13 mouse cellular contexts compared by ENCODE assay signal in the genomic region with DNA sequence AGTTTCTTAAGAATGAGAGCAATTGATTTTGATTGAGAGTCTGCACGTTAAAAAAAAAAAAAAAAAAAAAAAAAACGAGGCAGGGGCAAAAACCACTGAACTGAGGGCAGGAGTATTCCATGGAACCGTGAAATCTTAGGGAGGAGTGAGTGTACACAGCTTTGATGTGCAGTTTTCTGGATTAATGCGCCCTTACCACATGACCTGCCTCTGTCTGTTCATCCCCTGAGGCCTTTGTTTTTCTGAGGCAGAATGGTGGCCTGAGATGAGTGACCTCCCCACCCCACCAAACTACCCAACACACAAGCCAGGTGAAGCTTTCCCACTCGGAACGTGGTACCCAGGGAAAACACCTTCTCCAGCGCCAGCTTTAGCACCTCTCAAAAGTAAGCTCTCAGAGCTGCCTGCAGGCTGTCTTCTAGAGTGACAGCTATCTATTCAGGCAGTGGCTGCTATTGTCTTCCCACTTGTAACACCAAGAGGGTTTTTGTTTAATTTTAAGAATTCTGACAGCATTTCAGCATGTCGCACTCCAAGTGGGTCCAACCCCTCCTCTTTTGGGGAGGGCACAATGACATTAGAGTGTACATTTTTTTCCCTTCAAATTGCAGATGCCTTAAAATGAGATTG. TPM values are rescaled to one million over a fixed set of nuclear protein-coding genes. Genes with fewer than 3 reads are reported as not detected.
DNase-seq lines count a peak whose midpoint lies in the region; ATAC-seq and TF ChIP-seq lines count a peak whose summit lies in the region.
"Had no signal": no experiment of that assay in that cellular context is flagged by ENCODE, and none has a peak within 500 bp of the region (broad histone marks: within the 10 kb centered on the region; RNA-seq: fewer than 3 reads in every experiment).

No protein-coding gene starts in this region.

- H3K9ac ChIP-seq in intestine, embryonic 14.5 days (ENCODE audit: low read length), result no peak overlapping the region
- no peak overlapping the region for H3K9ac ChIP-seq in intestine, embryonic 15.5 days
- no peak overlapping the region for H3K9ac ChIP-seq in neural tube, embryonic 12.5 days
- H3K9ac ChIP-seq: liver, embryonic 14.5 days had no signal

- peaks cover 14% of the 10 kb centered on the region for H3K4me1 ChIP-seq in intestine, embryonic 14.5 days (replicated peaks; ENCODE audit: control insufficient read depth, insufficient read depth, low read length)
- peaks cover 5% of the 10 kb centered on the region for H3K4me1 ChIP-seq in intestine, embryonic 15.5 days (replicated peaks)
- H3K4me1 ChIP-seq in forebrain, embryonic 10.5 days, result peaks cover 33% of the 10 kb centered on the region
- H3K4me1 ChIP-seq in limb, embryonic 10.5 days, result peaks cover 23% of the 10 kb centered on the region
- peaks cover 15% of the 10 kb centered on the region for H3K4me1 ChIP-seq in neural tube, embryonic 12.5 days
- no peaks in the 10 kb centered on the region for H3K4me1 ChIP-seq in cerebellum, adult 2 months (ENCODE audit: control insufficient read depth, insufficient read depth, low read length)

- no peak for TF ChIP-seq CTCF in cerebellum, adult 2 months (IDR thresholded peaks at IDR 0.05; ENCODE audit: borderline replicate concordance, insufficient read depth, low read depth, low read length)

- H3K27ac ChIP-seq in intestine, embryonic 14.5 days (ENCODE audit: low read depth), result no peak overlapping the region
- H3K27ac ChIP-seq in intestine, embryonic 15.5 days, result no peak overlapping the region
- H3K27ac ChIP-seq in forebrain, embryonic 10.5 days, result no peak overlapping the region
- H3K27ac ChIP-seq in limb, embryonic 10.5 days, result no peak overlapping the region; the same call in 1 of the 2 replicates
- H3K27ac ChIP-seq in neural tube, embryonic 12.5 days, result no peak overlapping the region
- H3K27ac ChIP-seq in cerebellum, adult 2 months (ENCODE audit: insufficient read depth, low read length), result no peak overlapping the region
- H3K27ac ChIP-seq: liver, embryonic 14.5 days had no signal

- H3K4me3 ChIP-seq in intestine, embryonic 14.5 days (ENCODE audit: low read depth, low read length), result peak overlapping the region; percentile 8; the same call in 1 of the 2 replicates
- no peak overlapping the region for H3K4me3 ChIP-seq in intestine, embryonic 15.5 days (replicated peaks)
- H3K4me3 ChIP-seq in forebrain, embryonic 10.5 days, result peak overlapping the region; percentile 36
- peak overlapping the region; percentile 43 for H3K4me3 ChIP-seq in limb, embryonic 10.5 days
- no peak overlapping the region for H3K4me3 ChIP-seq in neural tube, embryonic 12.5 days
- H3K4me3 ChIP-seq in cerebellum, adult 2 months (replicated peaks; ENCODE audit: insufficient read depth, low read depth, low read length), result no peak overlapping the region
- H3K4me3 ChIP-seq: erythroblast, embryonic 14.5 days had no signal

- peak overlapping the region; percentile 39; the same call in 1 of the 2 replicates for H3K4me2 ChIP-seq in intestine, embryonic 14.5 days (ENCODE audit: low read length)
- H3K4me2 ChIP-seq in intestine, embryonic 15.5 days (replicated peaks), result no peak overlapping the region
- H3K4me2 ChIP-seq in neural tube, embryonic 12.5 days (replicated peaks), result peak overlapping the region; percentile 61

- H3K27me3 ChIP-seq in intestine, embryonic 14.5 days (replicated peaks; ENCODE audit: control insufficient read depth, insufficient read depth, low read length), result no peaks in the 10 kb centered on the region
- no peaks in the 10 kb centered on the region for H3K27me3 ChIP-seq in intestine, embryonic 15.5 days (replicated peaks)
- H3K27me3 ChIP-seq in forebrain, embryonic 10.5 days (ENCODE audit: poor library complexity, severe bottlenecking), result peaks cover 78% of the 10 kb centered on the region
- peaks cover 15% of the 10 kb centered on the region for H3K27me3 ChIP-seq in limb, embryonic 10.5 days (ENCODE audit: low read depth, poor library complexity, severe bottlenecking)
- H3K27me3 ChIP-seq in neural tube, embryonic 12.5 days (replicated peaks), result peaks cover 7% of the 10 kb centered on the region; the same call in 1 of the 2 replicates
- 0 out of 2 replicates have a peak, but pooled peaks cover 2% of the 10 kb centered on the region for H3K27me3 ChIP-seq in cerebellum, adult 2 months (ENCODE audit: control insufficient read depth, insufficient read depth, low read length)

- no peaks in the 10 kb centered on the region for H3K9me3 ChIP-seq in intestine, embryonic 14.5 days (ENCODE audit: control insufficient read depth, low read length)
- no peaks in the 10 kb centered on the region for H3K9me3 ChIP-seq in intestine, embryonic 15.5 days
- H3K9me3 ChIP-seq in forebrain, embryonic 10.5 days, result no peaks in the 10 kb centered on the region
- no peaks in the 10 kb centered on the region for H3K9me3 ChIP-seq in limb, embryonic 10.5 days (replicated peaks)
- no peaks in the 10 kb centered on the region for H3K9me3 ChIP-seq in neural tube, embryonic 12.5 days

- H3K36me3 ChIP-seq in intestine, embryonic 14.5 days (ENCODE audit: control insufficient read depth, insufficient read depth, low read length), result no peaks in the 10 kb centered on the region
- no peaks in the 10 kb centered on the region for H3K36me3 ChIP-seq in intestine, embryonic 15.5 days
- no peaks in the 10 kb centered on the region for H3K36me3 ChIP-seq in forebrain, embryonic 10.5 days (replicated peaks)
- H3K36me3 ChIP-seq in limb, embryonic 10.5 days, result no peaks in the 10 kb centered on the region
- no peaks in the 10 kb centered on the region for H3K36me3 ChIP-seq in neural tube, embryonic 12.5 days

- TF ChIP-seq POLR2A in cerebellum, adult 2 months (IDR thresholded peaks at IDR 0.05; ENCODE audit: borderline replicate concordance, insufficient read depth, low read length), result no peak

- no peak for DNase-seq in intestine, embryonic 14.5 days (ENCODE audit: low spot score)
- no peak for DNase-seq in forebrain, embryonic 10.5 days (ENCODE audit: extremely low spot score, low spot score)
- no peak for DNase-seq in limb, embryonic 10.5 days (ENCODE audit: low spot score)
- no peak for DNase-seq in gastrocnemius, postnatal 25 days
- no peak for DNase-seq in cerebellum, adult 2 months
- no peak for DNase-seq in adrenal gland, postnatal 36 days
- DNase-seq: heart, adult 11 months; right cerebral cortex, postnatal 25 days; thymus, postnatal 25 days had no signal

- 46% methylated on average over 8 of the region's 8 CpGs for WGBS in intestine, embryonic 14.5 days
- WGBS in intestine, embryonic 15.5 days, result 46% methylated on average over 8 of the region's 8 CpGs
- WGBS in forebrain, embryonic 10.5 days, result 12% methylated on average over 8 of the region's 8 CpGs
- 25% methylated on average over 8 of the region's 8 CpGs for WGBS in limb, embryonic 10.5 days
- WGBS in neural tube, embryonic 12.5 days, result 14% methylated on average over 8 of the region's 8 CpGs
- WGBS in cerebellum, adult 2 months, result 38% methylated on average over 8 of the region's 8 CpGs

- ATAC-seq in intestine, embryonic 14.5 days (replicated peaks; ENCODE audit: low FRiP score, low TSS enrichment, low read depth), result no peak
- no peak for ATAC-seq in intestine, embryonic 15.5 days
- no peak; the same call in 1 of the 2 replicates for ATAC-seq in neural tube, embryonic 12.5 days (ENCODE audit: low FRiP score, low read depth)

RNA-seq across cellular contexts. Expression of gene Cdca7, which starts 23.9 kb away (rescaled TPM):
- 162 and 181 TPM in 2 replicates for polyA plus RNA-seq in intestine, embryonic 14.5 days (2014; fragmentation: Nextera tagmentation; extraction: Ambion mirVana)
- 117 and 125 TPM in 2 replicates for polyA plus RNA-seq in intestine, embryonic 15.5 days (2015; fragmentation: Nextera tagmentation; extraction: Ambion mirVana)
- polyA plus RNA-seq in forebrain, embryonic 10.5 days (2016; fragmentation: Nextera tagmentation; extraction: Ambion mirVana), result 280 and 291 TPM in 2 replicates
- 290 and 298 TPM in 2 replicates for polyA plus RNA-seq in limb, embryonic 10.5 days (2016; fragmentation: Nextera tagmentation; extraction: Ambion mirVana)
- polyA plus RNA-seq in neural tube, embryonic 12.5 days (2016; fragmentation: Nextera tagmentation; extraction: Ambion mirVana), result 102 and 109 TPM in 2 replicates
- under 1 TPM; 0.56 to 0.78 TPM for total RNA-seq in gastrocnemius, postnatal 25 days (2021)
- 2.0 TPM in 2 replicates for polyA plus RNA-seq in cerebellum, adult 2 months (2012; rRNA removed)
- 1 to 10 TPM; 3.6 to 4.3 TPM for total RNA-seq in adrenal gland, postnatal 36 days (2021)

Comparison
In these comparisons a context has a peak if more than half of its experiments do, and no peak if none do; other contexts are left out.
1. H3K4me3 ChIP-seq: peak in intestine, embryonic 14.5 days (single experiment), forebrain, embryonic 10.5 days (single experiment) and limb, embryonic 10.5 days (single experiment); none in intestine, embryonic 15.5 days (single experiment), neural tube, embryonic 12.5 days (single experiment) and cerebellum, adult 2 months (single experiment).
2. RNA of gene Cdca7, which starts 23.9 kb away (polyA plus RNA-seq): 290 to 298 TPM in limb, embryonic 10.5 days, 280 to 291 TPM in forebrain, embryonic 10.5 days, 162 to 181 TPM in intestine, embryonic 14.5 days, 117 to 125 TPM in intestine, embryonic 15.5 days and 102 to 109 TPM in neural tube, embryonic 12.5 days; 2.0 TPM in cerebellum, adult 2 months; every median in the first group is over 10 times any median in the second.